In the genomic region with DNA sequence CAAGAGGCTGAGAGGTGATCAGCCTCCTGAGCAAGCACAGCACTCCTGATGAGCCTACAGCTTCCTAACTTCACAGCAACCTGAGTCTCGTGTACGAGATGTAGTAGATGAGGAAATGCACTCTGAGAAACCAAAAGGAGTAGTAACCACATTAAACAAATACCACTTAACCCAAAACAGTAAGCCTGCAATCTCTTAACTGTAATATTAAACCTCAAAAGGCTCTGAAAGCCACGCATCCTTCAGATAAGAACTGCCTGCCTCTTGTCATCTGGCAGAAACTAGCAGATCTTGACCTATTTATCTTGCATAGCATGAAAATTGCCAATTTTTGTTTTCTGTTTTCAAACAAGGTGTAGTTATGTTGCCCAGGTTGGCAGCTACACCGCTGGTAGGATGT, we compare ENCODE assay signal across 27 mouse cellular contexts. TPM values are rescaled to one million over a fixed set of nuclear protein-coding genes. Genes with fewer than 3 reads are reported as not detected.
DNase-seq lines count a peak whose midpoint lies in the region; ATAC-seq and TF ChIP-seq lines count a peak whose summit lies in the region.
"Had no signal": no experiment of that assay in that cellular context is flagged by ENCODE, and none has a peak within 500 bp of the region (broad histone marks: within the 10 kb centered on the region; RNA-seq: fewer than 3 reads in every experiment).

No protein-coding gene starts in this region.

- peaks cover 87 to 98% of the 10 kb centered on the region in 2 experiments for H3K36me3 ChIP-seq in CH12.LX (replicated peaks in 1 of 2; ENCODE audit: control insufficient read depth in 1 of 2, insufficient read depth in 1 of 2, low read length in 1 of 2)
- peaks cover 23% of the 10 kb centered on the region for H3K36me3 ChIP-seq in stomach, postnatal 0 days (ENCODE audit: control insufficient read depth, insufficient read depth, low read length)

- intact Hi-C loops in left cerebral cortex, adult 2 months (cut with DNase I): no loop called here

- H3K79me2 ChIP-seq in CH12.LX (replicated peaks; ENCODE audit: control insufficient read depth, extremely low read depth, insufficient read depth, poor library complexity, severe bottlenecking): no peaks in the 10 kb centered on the region

- H3K4me3 ChIP-seq in left cerebral cortex, adult 2 months: no peak overlapping the region
- H3K4me3 ChIP-seq in CH12.LX (replicated peaks in 1 of 3; ENCODE audit: low read depth in 2 of 3, low read length in 2 of 3, poor library complexity in 1 of 3): no peak overlapping the region
- H3K4me3 ChIP-seq in stomach, postnatal 0 days (ENCODE audit: low read depth, low read length): no peak overlapping the region
- H3K4me3 ChIP-seq: embryonic facial prominence, embryonic 13.5 days; forebrain, embryonic 10.5 days; forebrain, embryonic 13.5 days; heart, embryonic 12.5 days; heart, embryonic 15.5 days; hindbrain, embryonic 10.5 days; hindbrain, embryonic 13.5 days; intestine, embryonic 15.5 days had no signal

- dilution Hi-C loops in CH12.LX (cut with MboI; ENCODE audit: extremely low pct_ligation_motif_present, extremely low pct_unique_long_range_greater_than_20kb, low sequenced_read_pairs): no loop called here

- no peak overlapping the region for H3K4me2 ChIP-seq in CH12.LX (ENCODE audit: insufficient read depth, low read depth, poor library complexity, severe bottlenecking)
- no peak overlapping the region for H3K4me2 ChIP-seq in stomach, postnatal 0 days (replicated peaks; ENCODE audit: low read depth)
- H3K4me2 ChIP-seq: embryonic facial prominence, embryonic 13.5 days; forebrain, embryonic 13.5 days; heart, embryonic 12.5 days; heart, embryonic 15.5 days; hindbrain, embryonic 13.5 days; intestine, embryonic 15.5 days had no signal

- WGBS in stomach, postnatal 0 days: 80% methylated on average over 4 of the region's 4 CpGs

- in situ Hi-C loops in CH12.LX (cut with MboI; ENCODE audit: low pct_ligation_motif_present, low pct_unique_long_range_greater_than_20kb, low sequenced_read_pairs): no loop called here

- no peak for TF ChIP-seq POLR2A in CH12.LX (IDR thresholded peaks at IDR 0.05; ENCODE audit: low read depth, low read length)

- no peaks in the 10 kb centered on the region for H3K27me3 ChIP-seq in CH12.LX (replicated peaks)
- H3K27me3 ChIP-seq in stomach, postnatal 0 days (ENCODE audit: control insufficient read depth, insufficient read depth, low read length): no peaks in the 10 kb centered on the region
- H3K27me3 ChIP-seq: embryonic facial prominence, embryonic 13.5 days; forebrain, embryonic 13.5 days; heart, embryonic 12.5 days; heart, embryonic 15.5 days; hindbrain, embryonic 13.5 days; intestine, embryonic 15.5 days had no signal

- no peaks in the 10 kb centered on the region for H3K9me3 ChIP-seq in CH12.LX (replicated peaks; ENCODE audit: low read length)
- no peaks in the 10 kb centered on the region for H3K9me3 ChIP-seq in stomach, postnatal 0 days (ENCODE audit: control insufficient read depth, low read length)
- H3K9me3 ChIP-seq: embryonic facial prominence, embryonic 13.5 days; forebrain, embryonic 10.5 days; forebrain, embryonic 13.5 days; heart, embryonic 12.5 days; heart, embryonic 15.5 days; hindbrain, embryonic 10.5 days; hindbrain, embryonic 13.5 days; intestine, embryonic 15.5 days had no signal

- no peak overlapping the region for H3K9ac ChIP-seq in CH12.LX (ENCODE audit: insufficient read depth, low read depth)
- no peak overlapping the region for H3K9ac ChIP-seq in stomach, postnatal 0 days (ENCODE audit: low read length)
- H3K9ac ChIP-seq: embryonic facial prominence, embryonic 13.5 days; forebrain, embryonic 13.5 days; heart, embryonic 12.5 days; heart, embryonic 15.5 days; hindbrain, embryonic 13.5 days; intestine, embryonic 15.5 days had no signal

- no peak for ATAC-seq in stomach, postnatal 0 days (ENCODE audit: low FRiP score, low TSS enrichment)
- ATAC-seq: activated CD4-positive, CD25-positive, alpha-beta regulatory T cell, adult 4 months; forebrain, embryonic 13.5 days; hindbrain, embryonic 16.5 days; intestine, embryonic 15.5 days had no signal

- TF ChIP-seq CTCF in left cerebral cortex, adult 2 months (IDR thresholded peaks at IDR 0.05): no peak
- no peak for TF ChIP-seq CTCF in CH12.LX (conservative IDR thresholded peaks at IDR 0.05 in 1 of 2, IDR thresholded peaks at IDR 0.05 in 1 of 2; ENCODE audit: low read depth in 2 of 2, low read length in 2 of 2)
- TF ChIP-seq CTCF in stomach, postnatal 0 days (IDR thresholded peaks at IDR 0.05; ENCODE audit: low read depth): no peak

- H3K27ac ChIP-seq in left cerebral cortex, adult 2 months: peak overlapping the region; percentile 47
- H3K27ac ChIP-seq in CH12.LX (ENCODE audit: insufficient read depth, low read depth): peak overlapping the region; percentile 53
- H3K27ac ChIP-seq in stomach, postnatal 0 days (replicated peaks): peak overlapping the region; percentile 63
- H3K27ac ChIP-seq: embryonic facial prominence, embryonic 13.5 days; forebrain, embryonic 10.5 days; forebrain, embryonic 13.5 days; heart, embryonic 15.5 days; hindbrain, embryonic 10.5 days; hindbrain, embryonic 13.5 days; intestine, embryonic 15.5 days had no signal

- peaks cover 13 to 34% of the 10 kb centered on the region in 2 experiments for H3K4me1 ChIP-seq in CH12.LX (ENCODE audit: control insufficient read depth in 1 of 2, insufficient read depth in 2 of 2)
- H3K4me1 ChIP-seq in stomach, postnatal 0 days (replicated peaks; ENCODE audit: control insufficient read depth, insufficient read depth): no peaks in the 10 kb centered on the region
- H3K4me1 ChIP-seq: embryonic facial prominence, embryonic 13.5 days; forebrain, embryonic 10.5 days; forebrain, embryonic 13.5 days; heart, embryonic 15.5 days; hindbrain, embryonic 10.5 days; hindbrain, embryonic 13.5 days; intestine, embryonic 15.5 days had no signal

- no peak for TF ChIP-seq RAD21 in CH12.LX (IDR thresholded peaks at IDR 0.05; ENCODE audit: low read depth, low read length)

- TF ChIP-seq EP300 in CH12.LX (IDR thresholded peaks at IDR 0.05; ENCODE audit: low read length): no peak
- no peak for TF ChIP-seq EP300 in stomach, postnatal 0 days (optimal IDR thresholded peaks at IDR 0.05)

- DNase-seq in left cerebral cortex, adult 2 months (ENCODE audit: extremely low spot score in 1 of 2, low spot score in 2 of 2): no peak
- DNase-seq in left cerebral cortex, adult 9 months (ENCODE audit: low spot score in 2 of 2): no peak
- DNase-seq in CH12.LX (ENCODE audit: extremely low read depth): no peak
- no peak for DNase-seq in stomach, postnatal 0 days (ENCODE audit: low spot score)
- no peak for DNase-seq in gastrocnemius, postnatal 10 days
- DNase-seq in ovary, postnatal 14 days (ENCODE audit: low spot score): no peak
- DNase-seq: adrenal gland, adult 8-10 months; adrenal gland, postnatal 25 days; cerebellum, adult 18-20 months; cerebellum, adult 9-10 months; cerebellum, postnatal 14 days; gastrocnemius, postnatal 25 days; heart, adult 18-20 months; heart, postnatal 10 days; heart, postnatal 36 days had no signal

TF ChIP-seq in CH12.LX, 34 proteins besides CTCF, POLR2A, EP300 and RAD21:
- TF ChIP-seq MAX (IDR thresholded peaks at IDR 0.05; ENCODE audit: low read length) (no peak), GABPA (IDR thresholded peaks at IDR 0.05; ENCODE audit: insufficient replicate concordance, low read depth, low read length) (no peak), JUND (conservative IDR thresholded peaks at IDR 0.05; ENCODE audit: low read depth, low read length) (no peak), MYC (IDR thresholded peaks at IDR 0.05; ENCODE audit: low read depth, low read length) (no peak), TBP (conservative IDR thresholded peaks at IDR 0.05; ENCODE audit: low read depth, low read length) (no peak), SIN3A (IDR thresholded peaks at IDR 0.05; ENCODE audit: low read length) (no peak), NRF1 (IDR thresholded peaks at IDR 0.05; ENCODE audit: low read depth, low read length) (no peak), ZKSCAN1 (IDR thresholded peaks at IDR 0.05; ENCODE audit: borderline replicate concordance, low read depth, low read length) (no peak), ELF1 (IDR thresholded peaks at IDR 0.05; ENCODE audit: low read depth, low read length) (no peak)

RNA-seq across cellular contexts. Expression of a gene that starts 23.7 kb away (rescaled TPM):
- 100 to 1,000 TPM; 519 to 532 TPM for total RNA-seq in left cerebral cortex, adult 2 months (2021)
- total RNA-seq in CH12.LX (2012; rRNA removed) (76.9 and 83.1 TPM in 2 replicates), CH12.LX (2014; rRNA removed) (95.2 and 116 TPM in 2 replicates)
- 82.2 and 91.6 TPM in 2 replicates for polyA plus RNA-seq in CH12.LX (2012; ENCODE audit: insufficient read length, low read depth)
- 251 and 252 TPM in 2 replicates for polyA plus RNA-seq in stomach, postnatal 0 days (2015; fragmentation: Nextera tagmentation; extraction: Ambion mirVana)
- 100 to 1,000 TPM; 133 to 145 TPM for total RNA-seq in gastrocnemius, postnatal 10 days (2021)

RNA-seq across cellular contexts. Expression of a gene that starts 25.5 kb away (rescaled TPM):
- 10 to 100 TPM; 65.3 to 75.6 TPM for total RNA-seq in left cerebral cortex, adult 2 months (2021)
- total RNA-seq in CH12.LX (2012; rRNA removed): 0.08 and 0.17 TPM in 2 replicates
- total RNA-seq in CH12.LX (2014; rRNA removed): 0.12 and 0.19 TPM in 2 replicates
- 0.46 and 0.51 TPM in 2 replicates for polyA plus RNA-seq in CH12.LX (2012; ENCODE audit: insufficient read length, low read depth)
- polyA plus RNA-seq in stomach, postnatal 0 days (2015; fragmentation: Nextera tagmentation; extraction: Ambion mirVana): 0.10 and 0.13 TPM in 2 replicates
- under 1 TPM; 0.23 to 0.33 TPM for total RNA-seq in gastrocnemius, postnatal 10 days (2021)
- total RNA-seq: common myeloid progenitor, adult 5-6 weeks; gastrocnemius, adult 18-20 months had no signal

RNA-seq across cellular contexts. Expression of a gene that starts 37.1 kb away (rescaled TPM):
- total RNA-seq in left cerebral cortex, adult 2 months (2021): 10 to 100 TPM; 44.0 to 51.4 TPM
- 25.5 and 25.7 TPM in 2 replicates for total RNA-seq in CH12.LX (2012; rRNA removed)
- 35.9 and 46.6 TPM in 2 replicates for total RNA-seq in CH12.LX (2014; rRNA removed)
- polyA plus RNA-seq in CH12.LX (2012; ENCODE audit: insufficient read length, low read depth): 24.6 and 29.5 TPM in 2 replicates
- polyA plus RNA-seq in stomach, postnatal 0 days (2015; fragmentation: Nextera tagmentation; extraction: Ambion mirVana): 18.4 and 18.5 TPM in 2 replicates
- total RNA-seq in gastrocnemius, postnatal 10 days (2021): 10 to 100 TPM; 45.6 to 50.8 TPM

Comparison
In these comparisons a context has a peak if more than half of its experiments do, and no peak if none do; other contexts are left out.
1. RNA of a gene that starts 25.5 kb away (total RNA-seq): 65.3 to 75.6 TPM in left cerebral cortex, adult 2 months; 0.23 to 0.33 TPM in gastrocnemius, postnatal 10 days and 0.08 to 0.19 TPM in CH12.LX; every median in the first group is over 10 times any median in the second.
2. Peak in every context shown above with its lines, with median percentiles within 50 percentile points of each other: H3K27ac ChIP-seq.